Mouse (Mus musculus) small intestine, adult 2 months (tissue): Measurements from ENCODE around the gene Lst1. TPM values are rescaled to one million over a fixed set of nuclear protein-coding genes. Genes with fewer than 3 reads are reported as not detected.

Experiments used
- H3K27ac ChIP-seq: fragments of 200-500 bp; 2 replicates; pipeline ENCODE4 v1.5.1; 2012; ENCODE audit warnings: low read depth, low read length, control low read depth, inconsistent platforms; ENCODE audit not compliant: insufficient read depth
- H3K27me3 ChIP-seq: fragments of 200-500 bp; 2 replicates; pipeline ENCODE4 v1.6.1; 2012; ENCODE audit warnings: mild to moderate bottlenecking, moderate library complexity, low read length, inconsistent platforms; ENCODE audit not compliant: control insufficient read depth, insufficient read depth
- H3K36me3 ChIP-seq: fragments of 200-500 bp; 2 replicates; pipeline ENCODE4 v1.6.1; 2012; ENCODE audit warnings: mild to moderate bottlenecking, low read length, control low read depth, inconsistent platforms; ENCODE audit not compliant: control insufficient read depth, insufficient read depth
- H3K4me1 ChIP-seq: fragments of 200-500 bp; 2 replicates; pipeline ENCODE4 v1.6.1; 2012; ENCODE audit warnings: low read length, inconsistent platforms, mixed read lengths; ENCODE audit not compliant: control insufficient read depth, insufficient read depth, insufficient read length
- H3K4me3 ChIP-seq: fragments of 200-500 bp; 2 replicates; pipeline ENCODE4 v1.5.1; 2012; ENCODE audit warnings: low read depth, mild to moderate bottlenecking, control low read depth, inconsistent platforms, low read length, moderate library complexity
- CTCF ChIP-seq: fragments of 200-500 bp; IDR thresholded peaks from 2 replicates; pipeline ENCODE4 v1.5.1; 2012; ENCODE audit warnings: low read depth, mild to moderate bottlenecking, control low read depth, inconsistent platforms, low read length, moderate library complexity, mixed read lengths; ENCODE audit not compliant: insufficient replicate concordance, insufficient read length; ENCODE audit errors: extremely low read depth
- POLR2A ChIP-seq: fragments of 200-500 bp; IDR thresholded peaks from 2 replicates; pipeline ENCODE4 v1.6.1; 2012; ENCODE audit warnings: low read depth, mild to moderate bottlenecking, control low read depth, inconsistent platforms, low read length, moderate library complexity
- WGBS: fragments of 180-500 bp; shearing (Covaris S2); methylation state at CpG from one replicate; pipeline ENCODE4 v1.1.7; 2018; 5-methylcytosine and 5-hydroxymethylcytosine counted together
- polyA plus RNA-seq: library from polyadenylated mRNA; depleted of rRNA; stranded (reverse); fragments of >200 nt; gene quantifications from 2 replicates; pipeline ENCODE4 v1.2.3, GENCODE M21; 2012

The Lst1 gene
- polyA plus RNA-seq, 1 experiment, result 18.8 TPM

GRCm38 (mm10) chr17:35162730-35163129, 25.5 kb downstream of the Lst1 start:
- Histone ChIP-seq H3K4me1 (peaks cover 10% of the 10 kb centered on the region; the same call in 1 of the 2 replicates), H3K4me3 (peak overlapping the region; percentile 35), H3K27me3 (no peaks in the 10 kb centered on the region), H3K27ac (no peak overlapping the region), H3K36me3 (peaks cover 44% of the 10 kb centered on the region)
- TF ChIP-seq CTCF (no peak), POLR2A (no peak)
- WGBS, result 10% methylated on average over 12 of the region's 12 CpGs

- no peak overlapping the region for H3K4me3 ChIP-seq
- peaks cover 10% of the 10 kb centered on the region; the same call in 1 of the 2 replicates for H3K4me1 ChIP-seq
- no peak overlapping the region for H3K27ac ChIP-seq
- peaks cover 50% of the 10 kb centered on the region for H3K36me3 ChIP-seq
- TF ChIP-seq CTCF (no peak), POLR2A (no peak)
- WGBS, result 70% methylated on average over 14 of the region's 14 CpGs
- H3K27me3 ChIP-seq, result no peaks in the 10 kb centered on the region
Observed at GRCm38 (mm10) chr17:35162121-35162520, 26.1 kb downstream of the Lst1 start.

DNA sequence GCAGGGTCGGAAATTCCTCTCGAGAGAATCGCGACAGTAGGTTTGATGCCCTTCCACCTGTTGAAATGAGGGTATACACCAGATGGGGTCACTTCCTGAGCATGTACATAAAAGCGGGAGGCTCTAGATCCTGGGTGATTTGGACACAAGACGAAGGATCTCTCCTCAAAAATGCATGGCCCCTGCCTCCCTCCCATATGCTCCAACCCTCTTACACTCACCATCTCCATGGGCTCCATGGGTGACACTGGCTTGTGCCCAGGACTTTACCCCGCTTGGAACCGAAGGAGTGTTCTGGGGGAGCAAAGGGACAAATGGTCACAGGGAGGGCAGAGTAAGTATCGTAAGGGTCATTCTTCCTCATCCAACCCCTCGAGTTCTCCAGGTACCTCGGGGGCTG, 26.8 kb downstream of the Lst1 start:
- TF ChIP-seq POLR2A (no peak), CTCF (no peak)
- Histone ChIP-seq H3K36me3 (peaks cover 57% of the 10 kb centered on the region), H3K4me3 (no peak overlapping the region), H3K27me3 (no peaks in the 10 kb centered on the region), H3K4me1 (peaks cover 9% of the 10 kb centered on the region; the same call in 1 of the 2 replicates), H3K27ac (no peak overlapping the region)
- 76% methylated on average over 11 of the region's 11 CpGs for WGBS

- H3K4me3 ChIP-seq, result no peak overlapping the region
- peaks cover 75% of the 10 kb centered on the region for H3K36me3 ChIP-seq
- TF ChIP-seq CTCF, result no peak
- no peak for TF ChIP-seq POLR2A
- WGBS, result 83% methylated on average over 7 of the region's 7 CpGs
- H3K27ac ChIP-seq, result no peak overlapping the region
- peaks cover 4% of the 10 kb centered on the region; the same call in 1 of the 2 replicates for H3K4me1 ChIP-seq
- no peaks in the 10 kb centered on the region for H3K27me3 ChIP-seq
Observed at GRCm38 (mm10) chr17:35159638-35160037, 28.6 kb downstream of the Lst1 start.

DNA sequence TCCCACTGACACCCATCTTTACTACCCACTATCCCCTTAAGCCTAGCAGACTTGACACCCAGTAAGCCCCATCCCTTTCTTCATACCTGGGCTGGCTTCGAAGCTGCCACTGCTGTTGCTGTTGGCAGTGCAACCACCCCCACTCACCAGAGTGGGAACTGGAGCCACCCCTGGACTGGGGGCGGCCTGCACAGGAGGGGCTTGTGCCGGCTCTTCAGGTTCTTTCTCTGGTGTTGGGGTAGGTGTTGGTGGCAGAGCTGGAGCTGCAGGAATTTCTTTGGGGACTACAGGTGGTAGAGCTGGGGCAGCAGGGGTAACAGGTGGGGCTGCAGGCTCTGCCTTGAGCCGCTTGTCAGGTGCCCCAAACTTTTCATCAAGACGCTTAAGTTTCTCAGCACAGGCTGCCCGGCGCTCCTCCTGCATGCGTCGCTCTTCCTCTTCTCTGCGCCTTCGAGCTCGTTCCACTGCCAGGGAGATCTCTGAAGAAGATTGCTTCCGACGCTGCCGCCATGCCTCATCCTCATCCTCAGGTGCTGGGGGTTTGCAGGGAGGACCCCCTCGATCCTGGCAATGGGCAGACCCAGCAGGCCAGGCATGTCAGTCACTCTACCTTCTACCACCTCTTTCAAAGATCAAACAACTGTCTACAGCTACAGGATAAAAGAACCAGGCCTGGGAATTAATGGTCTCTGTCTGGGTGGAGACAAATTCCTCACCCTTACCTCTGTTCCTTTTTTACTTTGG, 29.2 kb downstream of the Lst1 start:
- 92% methylated on average over 16 of the region's 16 CpGs for WGBS
- H3K4me3 ChIP-seq, result no peak overlapping the region
- no peak for TF ChIP-seq CTCF
- no peak for TF ChIP-seq POLR2A
- no peak overlapping the region for H3K27ac ChIP-seq
- peaks cover 4% of the 10 kb centered on the region; the same call in 1 of the 2 replicates for H3K4me1 ChIP-seq
- peaks cover 81% of the 10 kb centered on the region for H3K36me3 ChIP-seq
- H3K27me3 ChIP-seq, result no peaks in the 10 kb centered on the region

GRCm38 (mm10) chr17:35157661-35158175, 30.5 kb downstream of the Lst1 start:
- peaks cover 1% of the 10 kb centered on the region; the same call in 1 of the 2 replicates for H3K4me1 ChIP-seq
- 90% methylated on average over 8 of the region's 8 CpGs for WGBS
- H3K27ac ChIP-seq, result no peak overlapping the region
- TF ChIP-seq CTCF (no peak), POLR2A (no peak)
- H3K36me3 ChIP-seq, result peaks cover 94% of the 10 kb centered on the region
- no peaks in the 10 kb centered on the region for H3K27me3 ChIP-seq
- no peak overlapping the region for H3K4me3 ChIP-seq

DNA sequence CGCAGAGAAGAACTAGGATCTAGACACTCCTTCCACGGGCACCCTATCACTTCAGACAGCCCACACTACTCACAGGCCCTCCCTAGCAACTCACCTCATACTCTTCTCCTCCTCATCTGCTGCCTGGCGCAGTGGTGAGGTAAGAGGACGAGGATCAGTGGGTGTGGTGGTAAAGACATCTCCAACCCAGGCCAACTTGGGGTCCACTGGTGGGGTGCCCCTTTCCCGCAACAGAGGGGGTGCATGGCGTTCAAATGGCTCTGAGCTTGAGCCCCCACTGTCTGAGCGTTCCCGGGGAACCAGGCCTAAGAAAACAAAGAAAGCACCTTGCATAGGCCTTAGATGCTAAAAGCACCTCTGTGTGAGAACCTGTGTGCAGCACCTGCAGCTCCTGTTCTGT, 31.0 kb downstream of the Lst1 start:
- TF ChIP-seq POLR2A, result no peak
- TF ChIP-seq CTCF, result no peak
- H3K4me3 ChIP-seq, result no peak overlapping the region
- 90% methylated on average over 8 of the region's 8 CpGs for WGBS
- no peak overlapping the region for H3K27ac ChIP-seq
- H3K27me3 ChIP-seq, result no peaks in the 10 kb centered on the region
- H3K4me1 ChIP-seq, result no peaks in the 10 kb centered on the region
- H3K36me3 ChIP-seq, result peaks cover 99% of the 10 kb centered on the region
